Mouse (Mus musculus) right cerebral cortex, postnatal 4 days (tissue): ENCODE measurements around the gene Maml2.

Experiments used
- DNase-seq: peaks from one replicate; pipeline ENCODE4 v3.0.0-alpha.2; 2022

Gene Maml2

DNA sequence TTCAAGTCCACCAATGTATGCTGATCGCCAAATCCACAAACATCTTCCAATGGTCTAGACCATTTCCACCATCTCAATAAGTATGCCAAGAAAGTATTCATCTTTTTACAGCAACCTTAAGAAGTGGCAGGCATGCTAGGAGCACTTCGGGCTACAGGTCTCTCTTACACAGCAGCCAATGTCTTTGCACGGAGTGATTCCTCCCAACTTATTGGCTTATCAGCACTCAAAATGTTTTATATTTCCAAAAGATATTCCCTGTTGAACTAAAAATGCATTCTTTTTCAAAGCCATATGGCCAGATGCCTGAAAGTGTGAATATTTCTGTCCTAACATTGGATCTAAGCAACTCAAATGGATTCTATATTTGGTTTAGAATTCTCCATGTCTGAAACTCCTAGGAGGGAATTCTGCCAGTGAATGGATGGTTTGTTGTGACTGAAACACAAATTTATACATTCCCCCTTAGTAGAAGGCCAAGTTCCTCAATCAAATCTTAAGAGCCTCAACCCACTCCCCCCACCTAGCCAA is 326.2 kb downstream of the Maml2 start:
- no peak for DNase-seq

DNA sequence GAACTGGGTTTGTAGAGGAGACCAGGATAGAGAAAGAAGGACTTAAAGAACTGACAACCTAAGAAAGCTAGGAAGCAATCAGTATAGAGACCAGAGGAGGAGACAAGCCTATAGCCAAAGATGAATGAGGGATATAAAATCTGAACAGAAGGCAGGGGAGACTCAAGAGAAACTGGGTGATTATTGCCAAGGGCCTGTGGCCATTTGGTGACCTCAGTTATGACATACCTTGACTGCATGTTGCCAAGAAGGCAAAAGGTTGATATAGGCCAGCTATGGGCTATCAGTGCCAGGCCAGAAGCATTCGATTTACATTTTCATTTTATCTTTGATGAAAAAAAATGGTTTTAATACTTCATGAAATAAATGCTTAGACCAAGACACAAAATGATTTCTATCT is 327.0 kb downstream of the Maml2 start:
- no peak for DNase-seq

DNA sequence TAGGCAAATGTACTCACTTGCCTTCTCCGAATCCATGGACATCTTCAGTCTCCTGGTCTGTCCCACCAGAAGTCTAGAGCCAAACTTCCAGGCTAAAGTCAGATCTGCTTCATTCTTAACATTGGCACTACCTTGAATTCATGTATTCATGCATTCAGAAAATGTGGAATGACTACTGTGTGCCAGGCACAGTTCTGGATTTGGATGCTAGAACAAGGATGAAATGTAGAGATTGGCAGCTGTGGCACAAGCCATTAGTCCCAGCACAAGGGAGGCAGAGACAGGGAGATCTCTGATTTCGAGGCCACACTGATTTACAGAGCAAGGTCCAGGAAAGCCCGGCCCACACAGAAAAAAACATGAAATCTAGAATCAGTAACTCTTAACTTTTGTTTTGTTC is 327.5 kb downstream of the Maml2 start:
- no peak for DNase-seq

- DNase-seq = no peak
Observed at GRCm38 (mm10) chr9:13626480-13626879, 328.7 kb downstream of the Maml2 start.

GRCm38 (mm10) chr9:13633371-13633770 is 335.6 kb downstream of the Maml2 start:
- DNase-seq = no peak

DNA sequence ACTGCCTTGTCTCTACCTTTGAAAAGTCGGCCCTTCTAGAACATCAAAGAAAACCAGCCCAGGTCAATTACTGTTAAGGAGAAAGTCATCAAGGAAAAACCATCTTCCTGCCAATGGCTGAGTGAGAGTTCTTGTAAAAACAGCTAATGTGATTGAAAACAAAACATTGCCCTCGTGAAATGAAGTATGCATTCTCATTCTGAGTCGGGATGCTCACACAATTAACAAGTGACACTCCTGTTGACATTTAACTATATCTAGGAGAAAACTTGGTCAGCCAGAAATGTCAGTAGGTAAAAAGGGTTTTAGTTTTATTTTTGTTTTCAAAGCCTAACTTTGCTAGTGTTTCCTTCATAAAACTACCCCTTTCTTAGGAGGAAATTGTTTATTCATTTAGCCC is 341.9 kb downstream of the Maml2 start:
- no peak for DNase-seq

GRCm38 (mm10) chr9:13645153-13645552 is 347.4 kb downstream of the Maml2 start:
- DNase-seq = no peak

DNA sequence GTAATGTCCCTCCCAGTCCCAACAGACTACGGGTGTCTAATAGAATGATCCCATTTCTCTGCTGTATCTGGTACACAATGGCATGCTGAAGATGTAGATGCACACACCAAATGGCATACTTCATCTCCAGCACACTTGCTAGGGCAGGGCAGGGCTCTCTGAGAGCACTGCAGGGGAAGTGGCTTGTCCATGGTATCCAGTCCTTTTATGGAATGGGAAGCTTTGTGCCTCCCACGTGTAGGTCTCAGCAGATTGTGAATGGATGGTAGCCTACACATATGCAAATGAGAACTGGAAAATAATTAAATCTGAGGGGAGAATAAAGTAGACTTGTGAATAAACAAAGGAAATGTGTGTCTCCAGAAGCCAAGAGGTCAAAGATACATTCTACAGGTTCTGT is 353.3 kb downstream of the Maml2 start:
- no peak for DNase-seq

DNA sequence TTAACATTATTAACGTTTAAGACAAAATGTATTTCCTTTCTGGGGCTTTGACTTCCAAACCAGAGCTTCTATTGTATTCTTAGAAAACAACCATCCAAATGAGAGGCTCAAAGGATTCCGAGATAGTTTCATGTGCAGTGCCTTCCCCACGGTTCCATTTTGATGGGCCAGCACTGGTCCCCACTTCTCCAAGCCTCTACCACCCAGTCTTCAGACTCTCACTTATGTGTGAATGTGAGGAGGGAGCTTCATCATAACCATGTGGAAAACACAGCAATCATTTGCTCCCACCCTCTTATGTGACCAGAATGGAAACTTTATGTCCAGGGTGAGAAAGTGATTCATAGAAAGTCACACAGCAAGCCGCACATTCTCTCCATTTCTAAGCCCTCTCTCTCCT is 354.1 kb downstream of the Maml2 start:
- DNase-seq = no peak

DNA sequence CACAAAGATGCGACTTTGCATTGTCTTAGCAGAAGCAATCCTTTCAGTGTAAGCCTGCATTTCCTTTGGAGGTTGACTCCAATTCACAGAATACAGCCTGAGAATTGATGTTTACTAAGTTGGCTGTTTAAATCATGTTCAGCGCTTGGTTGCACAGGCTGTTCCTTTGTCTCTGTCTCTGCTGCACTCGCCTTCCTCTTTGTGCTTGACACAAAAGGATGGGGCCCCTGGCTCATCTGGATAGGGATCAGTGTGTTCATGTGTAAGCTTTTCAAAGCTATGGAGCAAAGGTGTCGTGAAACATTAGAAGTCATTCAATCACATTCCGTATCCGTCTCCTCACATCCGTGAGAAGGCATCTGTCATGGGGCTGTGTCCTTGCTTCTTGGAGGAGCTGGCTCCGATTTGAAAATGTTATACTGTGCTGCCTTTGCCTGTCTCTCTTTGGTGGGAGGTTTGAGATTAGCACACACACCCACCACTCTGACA is 354.7 kb downstream of the Maml2 start:
- peak; percentile 9 for DNase-seq

- DNase-seq = no peak
Observed at GRCm38 (mm10) chr9:13652917-13653316, 355.2 kb downstream of the Maml2 start.

GRCm38 (mm10) chr9:13661768-13662623 is 364.2 kb downstream of the Maml2 start:
- DNase-seq = no peak

DNA sequence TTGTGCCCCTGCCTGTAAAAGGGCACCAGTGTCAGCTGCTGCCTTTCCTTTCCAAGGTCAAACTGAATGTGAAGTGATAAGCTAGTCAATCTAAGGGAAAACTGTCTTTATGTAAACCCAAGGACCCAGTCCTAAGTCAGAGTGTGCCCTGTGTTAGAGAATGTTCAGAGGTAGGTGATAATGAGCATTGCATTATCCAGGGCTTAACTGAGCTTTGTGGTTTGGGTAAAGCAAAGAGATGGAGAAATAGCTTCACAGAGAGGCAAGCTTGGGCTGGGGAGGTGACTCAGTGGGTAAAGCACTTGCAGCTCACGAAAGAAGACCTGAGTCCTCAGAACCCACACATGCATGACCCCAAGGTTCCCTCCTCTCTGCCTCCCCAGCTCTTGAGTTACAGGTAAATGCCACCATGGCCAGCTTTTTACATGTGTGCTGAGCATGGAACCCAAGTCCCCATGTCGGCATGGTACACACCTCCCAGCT is 367.8 kb downstream of the Maml2 start:
- no peak for DNase-seq

DNA sequence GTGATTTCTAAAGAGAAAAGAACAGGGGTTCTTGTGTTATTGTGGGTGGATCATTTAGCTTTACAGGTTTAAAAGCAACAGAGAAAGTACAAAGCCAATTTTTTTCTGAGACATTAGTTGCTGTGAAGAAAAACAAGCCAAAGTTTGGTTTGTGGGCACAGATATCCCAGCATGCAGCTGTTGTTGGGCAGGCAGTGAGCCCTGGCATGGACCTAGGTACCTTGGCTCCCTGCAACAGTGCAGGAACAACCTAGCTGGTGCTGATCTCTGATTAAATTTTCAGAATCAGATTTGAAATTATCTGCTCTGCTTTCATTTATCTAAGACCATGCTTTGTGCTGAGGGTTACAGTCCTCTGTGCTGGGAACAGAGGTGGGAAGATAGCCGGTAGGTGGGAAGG is 370.2 kb downstream of the Maml2 start:
- DNase-seq = no peak

GRCm38 (mm10) chr9:13668742-13669141 is 371.0 kb downstream of the Maml2 start:
- no peak for DNase-seq

DNA sequence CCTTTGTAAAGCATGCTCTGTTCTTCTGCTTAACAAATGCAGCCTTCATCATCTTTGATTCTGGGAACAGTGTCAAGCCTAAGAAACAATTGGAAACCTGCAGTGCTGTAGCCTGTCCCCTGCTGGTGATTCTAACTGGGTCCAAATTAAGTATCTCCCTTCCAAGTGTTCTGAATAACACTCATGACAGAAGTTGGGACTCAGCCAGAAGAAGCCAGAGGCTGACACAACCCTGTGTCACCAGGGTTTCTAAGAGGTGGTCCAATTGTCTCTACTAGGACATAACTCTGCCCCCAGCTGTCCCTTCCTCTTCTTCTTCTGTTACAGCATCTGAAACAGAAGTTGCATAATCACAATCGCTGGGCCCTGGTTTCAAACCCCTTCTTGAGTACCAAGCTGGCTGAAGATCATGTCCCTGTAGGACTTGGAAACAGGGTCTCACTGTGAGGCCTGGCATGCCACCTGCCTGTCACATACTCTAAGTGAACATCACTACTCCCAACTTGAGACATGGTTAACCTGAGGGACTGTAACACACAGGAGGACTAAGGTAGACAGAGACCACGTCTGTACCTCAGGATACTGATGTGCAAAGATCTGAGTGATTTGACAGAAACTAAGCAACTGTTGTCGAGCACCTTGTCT is 373.5 kb downstream of the Maml2 start:
- DNase-seq = no peak

GRCm38 (mm10) chr9:13673304-13673703 is 375.5 kb downstream of the Maml2 start:
- no peak for DNase-seq

DNA sequence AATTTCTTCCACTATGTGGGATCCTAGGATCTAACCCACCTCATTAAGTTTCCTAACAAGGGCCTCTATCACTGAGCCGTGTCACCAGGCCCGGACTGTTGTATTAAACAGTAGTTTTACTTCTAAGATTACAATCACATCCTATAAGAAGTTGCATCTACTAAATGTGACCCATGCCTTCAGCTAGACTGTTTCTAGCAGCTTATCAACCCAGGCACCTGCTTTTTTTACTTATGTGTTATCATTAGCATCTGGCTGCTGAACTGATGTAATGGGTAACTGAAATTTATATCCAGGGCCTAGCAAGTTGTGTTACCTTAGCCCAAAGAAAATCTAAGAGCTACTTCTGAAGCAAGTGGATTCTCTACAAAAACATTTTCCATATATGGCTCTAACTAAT is 380.3 kb downstream of the Maml2 start:
- no peak for DNase-seq

GRCm38 (mm10) chr9:13679696-13680095 is 381.9 kb downstream of the Maml2 start:
- DNase-seq = no peak

- no peak for DNase-seq
Observed at GRCm38 (mm10) chr9:13681147-13681546, 383.4 kb downstream of the Maml2 start.

- DNase-seq = peak; percentile 59
Observed at GRCm38 (mm10) chr9:13681581-13682038, 383.9 kb downstream of the Maml2 start.

GRCm38 (mm10) chr9:13684327-13684934 is 386.7 kb downstream of the Maml2 start:
- no peak for DNase-seq

DNA sequence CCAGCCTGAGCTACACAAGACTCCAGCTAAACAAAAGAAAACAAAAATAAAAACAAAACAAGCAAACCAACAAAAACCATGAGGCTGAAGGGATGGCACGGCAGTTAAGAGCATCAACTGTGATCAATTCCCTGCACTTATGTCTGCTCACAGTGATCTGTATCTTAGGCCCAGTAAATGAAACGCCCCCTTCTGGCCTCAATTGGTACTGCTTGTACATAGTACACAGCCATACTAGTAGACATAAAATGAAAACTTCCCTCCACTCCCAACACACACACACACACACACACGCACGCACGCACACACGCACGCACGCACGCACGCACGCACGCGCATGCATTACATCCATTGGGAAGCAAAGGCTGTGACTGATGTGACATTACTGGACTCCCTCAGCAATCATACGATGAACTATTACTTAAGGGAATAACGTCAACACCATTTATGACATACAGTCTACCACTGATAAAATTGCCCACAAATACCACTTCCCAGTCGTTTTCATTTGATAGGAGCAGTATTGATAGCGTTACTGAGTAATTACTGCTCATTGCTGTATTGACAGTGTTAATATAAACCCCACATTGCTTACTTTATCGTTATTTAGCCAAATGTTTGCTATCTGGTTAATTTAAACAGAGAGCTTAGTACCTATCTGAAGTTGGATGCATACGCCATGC is 389.4 kb downstream of the Maml2 start:
- peak; percentile 20 for DNase-seq
